Mouse (Mus musculus) adipocyte (in vitro differentiated cells): ENCODE results near the gene Chchd5.

Experiments
- DNase-seq: peaks from one replicate; pipeline ENCODE4 v3.0.0-alpha.2; 2016; ENCODE audit warnings: low spot score

The Chchd5 gene

GRCm38 (mm10) chr2:129152751-129153150, 23.3 kb downstream of the Chchd5 start:
- peak; percentile 71 for DNase-seq

- no peak for DNase-seq
Measured at GRCm38 (mm10) chr2:129164815-129165214, 35.3 kb downstream of the Chchd5 start.

GRCm38 (mm10) chr2:129166466-129167463, 37.3 kb downstream of the Chchd5 start:
- DNase-seq = no peak

GRCm38 (mm10) chr2:129173386-129173785, 43.9 kb downstream of the Chchd5 start:
- DNase-seq = no peak

DNA sequence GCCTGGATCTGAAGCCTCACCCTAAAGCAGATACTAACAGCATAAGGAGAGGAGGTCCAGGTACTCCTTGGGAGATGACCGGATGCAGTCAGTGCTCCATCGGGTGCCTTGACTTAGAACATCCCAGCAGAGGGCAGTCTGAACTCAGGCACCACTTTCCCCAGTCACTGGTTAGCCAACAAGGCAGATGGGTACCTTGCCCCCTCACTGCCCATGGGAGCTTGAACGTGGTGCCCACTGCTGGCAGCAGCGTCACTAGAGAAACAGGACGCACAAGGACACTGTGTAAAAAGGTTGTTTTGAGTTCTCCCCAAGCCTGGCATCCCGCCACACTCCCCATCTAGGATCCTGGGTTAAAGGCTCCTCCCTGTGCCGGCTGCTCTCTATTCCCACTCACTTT, 45.0 kb downstream of the Chchd5 start:
- DNase-seq = peak; percentile 70

GRCm38 (mm10) chr2:129175636-129176035, 46.1 kb downstream of the Chchd5 start:
- no peak for DNase-seq

DNA sequence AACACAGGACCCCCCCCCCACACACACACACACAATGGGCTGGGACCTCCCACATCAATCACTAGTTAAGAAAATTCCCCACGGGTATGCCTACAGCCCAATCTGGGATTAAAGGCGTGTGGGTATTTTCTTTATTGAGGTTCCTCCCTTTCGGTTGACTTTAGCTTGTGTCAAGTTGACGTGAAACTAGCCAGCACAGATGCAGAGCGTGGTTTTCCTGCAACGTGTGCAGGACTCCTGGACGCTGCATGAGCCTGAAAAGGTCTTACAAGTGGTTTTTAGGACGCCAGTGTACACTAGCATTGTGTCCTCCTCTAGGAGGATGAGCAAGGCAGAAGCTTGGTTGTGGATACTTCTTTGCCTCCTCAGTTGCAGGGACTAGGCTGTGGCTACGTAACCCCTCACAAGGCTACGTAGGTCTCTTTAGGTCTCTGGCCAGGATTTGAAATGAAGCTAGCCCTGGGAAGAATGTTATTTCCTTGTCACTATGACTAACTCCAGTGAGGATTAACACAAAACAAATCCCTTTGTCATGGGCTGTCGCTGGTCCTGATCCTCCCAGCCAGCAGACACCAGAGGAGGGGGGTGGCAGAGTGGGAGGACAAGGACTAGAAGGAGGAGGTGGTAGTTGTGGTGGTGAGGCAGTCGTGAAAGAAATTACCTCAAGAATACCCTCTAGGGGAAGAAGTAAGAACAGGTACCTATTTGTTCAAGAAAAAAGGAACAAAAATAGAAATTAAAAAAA, 47.3 kb downstream of the Chchd5 start:
- no peak for DNase-seq

GRCm38 (mm10) chr2:129177661-129178060, 48.2 kb downstream of the Chchd5 start:
- DNase-seq = no peak

- no peak for DNase-seq
Measured at GRCm38 (mm10) chr2:129178182-129178908, 48.8 kb downstream of the Chchd5 start.

GRCm38 (mm10) chr2:129179946-129180853, 50.7 kb downstream of the Chchd5 start:
- no peak for DNase-seq

- no peak for DNase-seq
Measured at GRCm38 (mm10) chr2:129181509-129181908, 52.0 kb downstream of the Chchd5 start.

- DNase-seq = no peak
Measured at GRCm38 (mm10) chr2:129182412-129182811, 52.9 kb downstream of the Chchd5 start.

GRCm38 (mm10) chr2:129183561-129184031, 54.1 kb downstream of the Chchd5 start:
- no peak for DNase-seq
